Mouse (Mus musculus): ENCODE results near the gene Slitrk3.

DNA sequence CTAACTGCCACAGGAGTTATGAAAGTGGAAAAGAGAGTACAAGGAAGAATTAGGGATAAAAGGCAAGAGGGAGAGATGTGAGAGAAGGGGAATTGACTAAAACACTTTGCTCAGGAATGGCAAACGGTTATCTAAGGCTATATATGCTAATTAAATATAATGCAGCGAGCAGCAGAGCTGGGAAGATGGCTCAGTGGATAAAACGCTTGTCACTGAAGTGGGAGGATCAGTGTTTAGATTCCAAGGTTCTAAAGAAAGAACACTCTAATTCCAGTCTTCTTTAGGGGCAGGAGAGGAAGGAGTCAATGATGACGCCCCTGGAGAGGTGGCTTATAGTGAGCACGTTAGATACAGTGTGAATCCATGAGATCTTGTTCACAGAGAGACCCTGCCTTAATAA, 27.0 kb upstream of the Slitrk3 start:
- TF ChIP-seq CTCF (IDR thresholded peaks at IDR 0.05; ENCODE audit: insufficient read depth, low read length) (no peak), POLR2A (IDR thresholded peaks at IDR 0.05; ENCODE audit: borderline replicate concordance, extremely low read depth, low read depth, low read length) (no peak)

Data from lung, adult 2 months (tissue).